Mouse (Mus musculus) testis, adult 2 months (tissue): ENCODE results near the gene Banp.

Source experiments
- CTCF ChIP-seq: fragments of 200-500 bp; IDR thresholded peaks from 2 replicates; pipeline ENCODE4 v1.5.1; 2012; ENCODE audit warnings: low read depth, mild to moderate bottlenecking, inconsistent platforms, low read length, moderate library complexity; ENCODE audit not compliant: control insufficient read depth, insufficient read depth, insufficient replicate concordance
- POLR2A ChIP-seq: fragments of 200-500 bp; IDR thresholded peaks from 2 replicates; pipeline ENCODE4 v1.6.1; 2012; ENCODE audit warnings: low read depth, mild to moderate bottlenecking, inconsistent platforms, low read length, moderate library complexity; ENCODE audit not compliant: control insufficient read depth

- TF ChIP-seq POLR2A (no peak), CTCF (no peak)
These were observed 36.2 kb upstream of the Banp start for GRCm38 (mm10) chr8:121913378-121913777.
